Mouse (Mus musculus): ENCODE measurements around the gene Hormad2. TPM values are rescaled to one million over a fixed set of nuclear protein-coding genes. Genes with fewer than 3 reads are reported as not detected.

The Hormad2 gene
- 0.38 and 2.3 TPM in 2 replicates for total RNA-seq (2021)
- long read RNA-seq, experiment 1, partial matches to known transcripts: 0 of 1 reads
- long read RNA-seq, experiment 1, other reads (novel, unspliced or antisense): 0 of 1 reads
- long read RNA-seq, experiment 2, partial matches to known transcripts: 0 of 1 reads
- long read RNA-seq, experiment 2, other reads (novel, unspliced or antisense): 1 of 1 reads

- peak; percentile 42 for DNase-seq
Observed at GRCm38 (mm10) chr11:4440978-4441377, at the start of gene Hormad2. Gene Hormad2, minus strand, starts transcription at chr11:4441105.

GRCm38 (mm10) chr11:4489207-4489606, 48.3 kb upstream of the Hormad2 start:
- no peak for DNase-seq

- no peak for DNase-seq
Observed at GRCm38 (mm10) chr11:4488798-4489197, 47.9 kb upstream of the Hormad2 start.

GRCm38 (mm10) chr11:4488367-4488766, 47.5 kb upstream of the Hormad2 start:
- no peak for DNase-seq

- DNase-seq: peak; percentile 49
Observed at GRCm38 (mm10) chr11:4487401-4487965, 46.6 kb upstream of the Hormad2 start.

GRCm38 (mm10) chr11:4484541-4484940, 43.6 kb upstream of the Hormad2 start:
- DNase-seq: no peak

- no peak for DNase-seq
Observed at GRCm38 (mm10) chr11:4482641-4483040, 41.7 kb upstream of the Hormad2 start.

GRCm38 (mm10) chr11:4476184-4476697, 35.3 kb upstream of the Hormad2 start:
- DNase-seq: no peak

GRCm38 (mm10) chr11:4472464-4473179, 31.7 kb upstream of the Hormad2 start:
- no peak for DNase-seq

- DNase-seq: no peak
Observed at GRCm38 (mm10) chr11:4471734-4472133, 30.8 kb upstream of the Hormad2 start.

- no peak for DNase-seq
Observed at GRCm38 (mm10) chr11:4471251-4471650, 30.3 kb upstream of the Hormad2 start.

- DNase-seq: no peak
Observed at GRCm38 (mm10) chr11:4469091-4469490, 28.2 kb upstream of the Hormad2 start.

GRCm38 (mm10) chr11:4467436-4467835, 26.5 kb upstream of the Hormad2 start:
- no peak for DNase-seq

- no peak for DNase-seq
Observed at GRCm38 (mm10) chr11:4466191-4466590, 25.3 kb upstream of the Hormad2 start.

GRCm38 (mm10) chr11:4464616-4465015, 23.7 kb upstream of the Hormad2 start:
- DNase-seq: no peak

GRCm38 (mm10) chr11:4464186-4464585, 23.3 kb upstream of the Hormad2 start:
- DNase-seq: no peak

GRCm38 (mm10) chr11:4462868-4463267, 22.0 kb upstream of the Hormad2 start:
- DNase-seq: no peak

GRCm38 (mm10) chr11:4461154-4461553, 20.2 kb upstream of the Hormad2 start:
- DNase-seq: no peak

GRCm38 (mm10) chr11:4460615-4461014, 19.7 kb upstream of the Hormad2 start:
- no peak for DNase-seq

- DNase-seq: no peak
Observed at GRCm38 (mm10) chr11:4454895-4455535, 14.1 kb upstream of the Hormad2 start.

- no peak for DNase-seq
Observed at GRCm38 (mm10) chr11:4452467-4453184, 11.7 kb upstream of the Hormad2 start.

GRCm38 (mm10) chr11:4451116-4451515, 10.2 kb upstream of the Hormad2 start:
- peak; percentile 72 for DNase-seq

All from adrenal gland, postnatal 14 days (tissue).